Mouse (Mus musculus): ENCODE measurements around the gene Ptpn22.
"Not testable (repeated sequence)": the region's sequence is repeated elsewhere in the genome, so short reads cannot be mapped to it uniquely, and the experiment has no call there.

Ptpn22 gene

DNA sequence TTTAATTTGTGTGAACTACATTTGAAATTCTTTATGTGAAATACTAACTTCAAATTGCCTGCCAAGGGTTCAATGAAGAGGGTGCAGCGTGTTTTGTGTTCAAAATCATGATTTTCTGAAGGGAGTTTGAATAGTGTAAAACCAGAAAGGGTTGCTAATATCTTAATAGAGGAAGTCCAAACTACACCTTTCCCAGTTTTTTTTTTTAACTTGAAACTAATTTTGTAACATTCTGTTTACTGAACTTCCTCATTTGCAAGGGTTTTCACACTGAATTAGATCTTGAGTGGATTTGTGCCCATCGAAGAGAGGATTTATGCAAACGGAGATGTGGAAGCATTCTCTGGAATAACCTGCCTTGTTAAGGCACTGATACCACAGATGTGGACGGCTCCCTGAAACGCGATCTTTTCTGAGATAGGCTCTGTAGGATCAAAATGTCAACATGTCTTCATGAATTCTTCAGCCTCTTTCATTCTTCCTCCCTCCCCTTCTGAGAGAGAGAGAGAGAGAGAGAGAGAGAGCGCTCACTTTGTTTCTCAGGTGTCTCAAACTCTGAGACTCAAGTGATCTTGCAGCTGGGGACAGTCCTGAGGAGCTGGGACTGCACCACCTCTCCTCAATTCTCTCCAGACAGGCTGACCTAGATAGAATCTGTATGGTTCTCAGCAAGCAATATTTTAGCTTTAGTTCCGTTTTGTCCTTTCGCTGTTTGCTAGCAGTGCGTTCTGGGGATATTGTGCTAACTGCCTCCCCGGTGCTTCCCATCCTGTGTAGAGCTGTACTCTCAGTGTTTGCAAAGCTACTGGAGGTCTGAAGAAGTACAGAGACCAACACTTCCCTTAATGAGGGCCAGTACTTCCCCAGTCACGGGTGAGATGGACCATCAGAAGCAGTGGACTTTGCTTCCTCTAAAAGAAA is at the start of gene Ptpn22:
Gene Ptpn22 (plus strand): TSS at position 915 of the 921 bp plus-strand sequence.
- DNase-seq (ENCODE audit: low spot score): no peak

GRCm38 (mm10) chr3:103809799-103810150 is 49.8 kb upstream of the Ptpn22 start:
- no peak for DNase-seq (ENCODE audit: low spot score)

GRCm38 (mm10) chr3:103810967-103811366 is 48.6 kb upstream of the Ptpn22 start:
- DNase-seq (ENCODE audit: low spot score): no peak

DNA sequence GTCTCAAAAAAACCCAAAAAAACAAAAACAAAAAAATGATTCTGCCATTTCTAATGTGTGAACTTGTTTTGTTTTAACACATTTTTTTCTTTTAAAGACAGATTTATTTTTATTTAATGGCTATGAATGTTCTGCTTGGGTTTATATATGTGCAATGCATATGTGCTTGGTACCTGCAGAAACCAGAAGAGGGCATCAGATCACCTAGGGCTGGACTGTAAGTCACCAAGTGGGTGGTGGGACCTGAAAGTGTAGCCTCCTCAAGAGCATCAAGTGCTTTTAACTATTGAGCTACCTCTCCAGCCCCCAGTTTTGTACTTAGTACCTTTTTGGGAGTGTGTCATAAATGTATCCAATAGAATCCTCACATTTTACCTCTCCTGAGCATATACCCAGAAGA is 32.0 kb upstream of the Ptpn22 start:
- DNase-seq (ENCODE audit: low spot score): no peak

GRCm38 (mm10) chr3:103829036-103829435 is 30.6 kb upstream of the Ptpn22 start:
- no peak for DNase-seq (ENCODE audit: low spot score)

DNA sequence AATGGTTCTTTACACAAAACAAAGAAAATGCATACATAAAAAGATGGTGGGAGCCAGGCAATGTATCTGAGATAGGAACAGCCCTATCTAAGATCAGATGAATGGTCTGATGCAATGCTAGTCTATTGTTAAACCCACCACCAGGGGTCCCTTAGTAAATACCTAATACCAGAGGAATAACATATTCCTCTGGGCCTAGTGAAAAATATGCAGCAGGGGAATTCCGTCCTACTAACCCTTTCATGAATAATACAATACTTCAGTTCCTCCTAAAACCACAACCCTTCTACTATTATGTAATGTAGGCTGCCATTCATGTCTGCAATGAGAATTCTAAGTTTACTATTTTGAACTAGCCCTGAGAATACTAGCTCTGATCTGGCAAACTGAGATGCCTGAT is 28.9 kb upstream of the Ptpn22 start:
- not testable (repeated sequence) for DNase-seq (ENCODE audit: low spot score)

- no peak for DNase-seq (ENCODE audit: low spot score)
Measured at GRCm38 (mm10) chr3:103831146-103831545, 28.4 kb upstream of the Ptpn22 start.

GRCm38 (mm10) chr3:103832426-103832825 is 27.2 kb upstream of the Ptpn22 start, which contains the start of gene Bcl2l15:
Bcl2l15 (plus strand) TSS chr3:103832601.
- peak; percentile 35 for DNase-seq (ENCODE audit: low spot score)

DNA sequence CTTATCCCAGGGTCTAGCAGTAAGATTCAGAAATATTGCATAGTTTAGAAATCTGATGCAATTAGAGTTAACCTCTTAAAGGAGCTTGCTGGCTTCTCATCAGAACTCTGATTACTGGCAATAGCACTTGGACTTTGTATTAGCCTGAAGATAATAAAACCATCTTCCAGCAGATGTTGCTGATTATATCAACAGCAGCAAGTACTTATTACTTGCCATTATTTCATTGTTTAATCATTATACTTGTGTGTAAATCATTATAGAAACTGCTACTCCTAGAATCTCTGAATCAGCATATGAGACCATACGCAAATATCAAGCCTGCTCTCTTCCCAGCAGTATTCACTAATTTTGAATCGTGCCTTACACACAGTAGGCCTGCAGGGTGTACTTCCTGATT is 25.6 kb upstream of the Ptpn22 start:
- no peak for DNase-seq (ENCODE audit: low spot score)

- DNase-seq (ENCODE audit: low spot score): no peak
Measured at GRCm38 (mm10) chr3:103835272-103835950, 24.2 kb upstream of the Ptpn22 start.

- DNase-seq (ENCODE audit: low spot score): no peak
Measured at GRCm38 (mm10) chr3:103835951-103836310, 23.7 kb upstream of the Ptpn22 start.

- DNase-seq (ENCODE audit: low spot score): no peak
Measured at GRCm38 (mm10) chr3:103836453-103836852, 23.1 kb upstream of the Ptpn22 start.

GRCm38 (mm10) chr3:103839711-103840110 is 19.9 kb upstream of the Ptpn22 start:
- DNase-seq (ENCODE audit: low spot score): no peak

DNA sequence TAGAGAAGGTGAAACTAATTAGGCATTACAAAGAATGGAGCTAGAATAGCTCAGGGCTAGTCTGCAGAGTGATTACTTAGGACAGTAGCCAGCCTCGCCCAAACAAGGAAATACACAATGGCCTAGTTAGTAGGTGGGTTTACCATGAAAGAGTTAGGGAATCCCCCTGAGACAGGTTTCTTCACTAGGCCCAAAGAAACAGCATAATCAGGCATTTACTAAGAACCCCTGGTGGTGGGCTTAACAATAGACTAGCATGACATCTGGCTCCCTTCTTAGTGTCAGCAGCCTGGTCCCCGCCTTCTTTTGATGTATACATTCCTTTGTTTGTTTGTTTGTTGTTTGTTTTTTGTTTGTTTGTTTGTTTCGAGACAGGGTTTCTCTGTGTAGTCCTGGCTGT is 19.4 kb upstream of the Ptpn22 start:
- DNase-seq (ENCODE audit: low spot score): not testable (repeated sequence)

DNA sequence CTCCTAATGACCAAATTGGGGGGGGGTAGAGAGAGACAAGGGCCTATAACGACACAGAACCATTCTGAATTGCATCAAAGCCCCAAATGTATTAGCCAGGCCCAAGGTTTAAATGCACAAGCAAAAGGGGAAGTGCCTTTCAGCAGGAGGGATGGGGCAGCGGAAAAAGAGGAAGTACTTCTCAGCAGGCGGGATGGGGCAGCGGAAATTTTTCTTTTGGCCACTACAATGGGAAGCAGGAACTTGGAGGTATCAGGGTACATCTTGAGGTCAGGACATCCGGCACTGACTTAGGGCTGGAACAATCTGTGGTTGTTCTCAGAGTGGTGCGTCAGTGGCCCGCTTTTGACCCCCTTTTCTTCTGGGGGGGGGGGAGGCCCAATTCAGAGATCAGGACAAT is 18.6 kb upstream of the Ptpn22 start:
- not testable (repeated sequence) for DNase-seq (ENCODE audit: low spot score)

DNA sequence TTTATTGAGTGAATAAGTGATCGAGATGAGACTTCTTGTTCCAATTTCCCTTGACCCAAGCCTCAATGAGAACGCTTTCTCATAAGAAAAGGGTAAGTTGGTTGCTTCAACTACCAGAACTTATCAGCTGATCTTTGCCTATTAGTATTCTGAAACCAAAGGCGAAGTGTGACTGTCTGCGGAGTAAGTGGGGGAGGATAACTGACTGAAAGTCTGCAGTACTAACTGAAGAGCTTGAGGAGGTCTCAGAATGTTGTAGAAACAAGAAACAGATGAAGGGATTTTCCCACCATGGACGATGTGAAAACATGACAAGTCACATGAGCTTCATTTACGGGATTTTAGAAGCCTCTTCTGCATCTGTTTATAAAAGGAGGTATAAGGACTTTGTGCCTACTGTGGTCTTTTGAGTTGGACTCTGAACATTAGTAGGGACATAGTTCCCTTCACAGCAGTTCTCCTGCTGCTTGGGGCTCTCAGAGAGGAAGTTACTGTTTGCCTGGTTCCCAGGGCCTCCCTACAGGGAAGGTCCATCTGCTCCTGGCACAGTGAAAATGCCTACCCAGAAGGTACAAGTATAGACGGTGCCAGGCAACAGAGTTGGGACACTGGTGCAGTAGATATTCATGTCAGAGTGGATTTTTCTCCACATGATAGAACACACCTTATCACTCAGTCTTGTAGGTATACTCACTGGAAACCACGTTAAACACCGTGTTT is 8.8 kb upstream of the Ptpn22 start:
- no peak for DNase-seq (ENCODE audit: low spot score)

DNA sequence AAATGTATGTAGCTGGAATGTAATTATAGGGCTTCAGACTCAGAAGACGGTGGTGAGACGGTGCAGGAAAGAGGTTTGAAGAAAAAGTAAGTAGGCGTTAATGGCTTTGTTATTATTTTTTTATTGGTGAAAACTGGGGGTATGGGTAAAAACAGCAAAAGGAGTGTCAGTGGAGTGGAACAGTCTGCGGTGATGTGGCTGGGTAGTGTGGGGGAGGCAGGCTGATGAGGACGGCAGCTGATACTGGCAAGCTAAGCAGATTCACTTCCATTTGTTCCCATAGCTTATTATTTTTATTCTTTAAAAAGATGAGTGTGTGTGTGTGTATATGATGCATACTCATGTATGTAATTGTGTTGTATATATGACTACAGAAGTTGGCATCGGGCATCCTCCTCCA is 8.1 kb upstream of the Ptpn22 start:
- DNase-seq (ENCODE audit: low spot score): no peak

DNA sequence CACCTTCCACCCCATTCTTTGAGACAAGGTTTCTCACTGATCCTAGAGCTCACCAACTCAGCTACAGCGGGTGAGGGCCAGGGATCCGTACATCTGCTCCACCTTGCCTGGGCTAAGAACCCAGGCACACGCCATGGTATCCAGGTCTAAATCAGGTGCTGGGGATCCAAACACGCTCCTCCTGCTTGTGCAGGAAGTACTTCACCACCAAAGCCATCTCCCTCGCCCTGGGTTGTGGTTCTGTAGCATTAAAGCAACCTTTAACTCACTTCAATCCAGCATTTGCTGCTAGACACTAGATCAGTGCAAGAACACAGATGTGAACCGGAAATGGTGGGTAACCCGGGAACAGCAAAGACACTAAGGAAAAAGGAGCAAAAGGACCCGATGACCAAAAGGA is 7.7 kb upstream of the Ptpn22 start:
- no peak for DNase-seq (ENCODE audit: low spot score)

- DNase-seq (ENCODE audit: low spot score): peak; percentile 40
Measured at GRCm38 (mm10) chr3:103852565-103853299, 6.9 kb upstream of the Ptpn22 start.

- no peak for DNase-seq (ENCODE audit: low spot score)
Measured at GRCm38 (mm10) chr3:103853804-103854203, 5.8 kb upstream of the Ptpn22 start.

GRCm38 (mm10) chr3:103857036-103857805 is 2.4 kb upstream of the Ptpn22 start:
- DNase-seq (ENCODE audit: low spot score): no peak
